Mouse (Mus musculus): ENCODE measurements around the gene Zfp955a. TPM values are rescaled to one million over a fixed set of nuclear protein-coding genes. Genes with fewer than 3 reads are reported as not detected.
A peak's percentile ranks its signal among the peaks of the same experiment; 100 is the strongest.
"Not testable (repeated sequence)": the region's sequence is repeated elsewhere in the genome, so short reads cannot be mapped to it uniquely, and the experiment has no call there.

Zfp955a gene
- 25.7 and 28.0 TPM in 2 replicates for polyA plus RNA-seq (2015; fragmentation: Nextera tagmentation; extraction: Ambion mirVana)

DNA sequence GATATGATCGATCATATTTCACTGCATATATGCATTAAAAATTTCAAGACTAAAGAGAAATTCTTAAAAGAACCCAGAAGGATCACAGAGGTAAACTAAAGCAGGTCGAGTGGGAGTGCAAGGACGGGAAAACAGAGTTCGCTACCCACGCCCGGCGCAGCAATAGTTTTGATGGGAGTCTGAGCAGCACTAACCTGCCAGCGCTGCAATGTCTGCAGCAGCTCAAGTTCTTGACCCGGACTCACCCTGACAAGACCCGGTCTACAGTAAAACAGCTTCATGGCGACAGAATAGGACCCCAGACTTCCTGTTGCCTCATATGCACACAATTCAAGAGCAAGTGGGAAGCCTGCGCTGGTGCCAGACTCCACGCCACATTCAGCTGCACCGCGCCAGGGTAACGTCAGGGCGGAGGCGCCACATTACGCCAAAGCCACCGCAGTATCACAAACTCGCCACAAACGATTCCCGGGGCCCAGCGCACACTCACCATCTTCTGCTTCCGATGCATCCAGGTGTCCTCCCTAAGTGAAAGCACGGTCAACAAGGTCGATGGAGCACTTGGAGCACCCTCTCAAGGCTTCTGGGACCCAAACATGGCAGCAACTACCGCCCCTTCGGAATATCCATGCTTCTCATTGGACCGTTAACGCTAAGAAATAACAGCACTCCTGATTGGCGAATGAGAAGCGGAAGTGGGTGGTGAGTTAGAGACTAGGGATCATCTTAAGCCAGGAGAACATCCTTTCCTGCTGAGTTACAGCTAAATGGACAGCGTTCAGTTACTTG lies at the start of gene Zfp955a:
TSS of gene Zfp955a (minus strand) at position 616 of the 789 bp plus-strand sequence.
- peak; percentile 100 for ATAC-seq (replicated peaks)
- H3K4me3 ChIP-seq; H3K27ac ChIP-seq; H3K27me3 ChIP-seq (replicated peaks); H3K9me3 ChIP-seq; H3K4me1 ChIP-seq; H3K36me3 ChIP-seq (replicated peaks); H3K9ac ChIP-seq: not testable (repeated sequence)
- peak within 1 kb of the TSS; percentile 22; the same call in 1 of the 2 replicates for H3K4me2 ChIP-seq
- 41% methylated on average over 1 of the region's 34 CpGs for WGBS

DNA sequence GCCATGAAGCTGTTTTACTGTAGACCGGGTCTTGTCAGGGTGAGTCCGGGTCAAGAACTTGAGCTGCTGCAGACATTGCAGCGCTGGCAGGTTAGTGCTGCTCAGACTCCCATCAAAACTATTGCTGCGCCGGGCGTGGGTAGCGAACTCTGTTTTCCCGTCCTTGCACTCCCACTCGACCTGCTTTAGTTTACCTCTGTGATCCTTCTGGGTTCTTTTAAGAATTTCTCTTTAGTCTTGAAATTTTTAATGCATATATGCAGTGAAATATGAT lies 34.9 kb upstream of the Zfp955a start:
- H3K4me2 ChIP-seq; H3K36me3 ChIP-seq (replicated peaks); ATAC-seq (replicated peaks); H3K9ac ChIP-seq; H3K9me3 ChIP-seq; H3K4me3 ChIP-seq; H3K27ac ChIP-seq; H3K27me3 ChIP-seq (replicated peaks); H3K4me1 ChIP-seq: not testable (repeated sequence)
- WGBS: no CpG with 5 or more reads among the region's 9 CpGs

DNA sequence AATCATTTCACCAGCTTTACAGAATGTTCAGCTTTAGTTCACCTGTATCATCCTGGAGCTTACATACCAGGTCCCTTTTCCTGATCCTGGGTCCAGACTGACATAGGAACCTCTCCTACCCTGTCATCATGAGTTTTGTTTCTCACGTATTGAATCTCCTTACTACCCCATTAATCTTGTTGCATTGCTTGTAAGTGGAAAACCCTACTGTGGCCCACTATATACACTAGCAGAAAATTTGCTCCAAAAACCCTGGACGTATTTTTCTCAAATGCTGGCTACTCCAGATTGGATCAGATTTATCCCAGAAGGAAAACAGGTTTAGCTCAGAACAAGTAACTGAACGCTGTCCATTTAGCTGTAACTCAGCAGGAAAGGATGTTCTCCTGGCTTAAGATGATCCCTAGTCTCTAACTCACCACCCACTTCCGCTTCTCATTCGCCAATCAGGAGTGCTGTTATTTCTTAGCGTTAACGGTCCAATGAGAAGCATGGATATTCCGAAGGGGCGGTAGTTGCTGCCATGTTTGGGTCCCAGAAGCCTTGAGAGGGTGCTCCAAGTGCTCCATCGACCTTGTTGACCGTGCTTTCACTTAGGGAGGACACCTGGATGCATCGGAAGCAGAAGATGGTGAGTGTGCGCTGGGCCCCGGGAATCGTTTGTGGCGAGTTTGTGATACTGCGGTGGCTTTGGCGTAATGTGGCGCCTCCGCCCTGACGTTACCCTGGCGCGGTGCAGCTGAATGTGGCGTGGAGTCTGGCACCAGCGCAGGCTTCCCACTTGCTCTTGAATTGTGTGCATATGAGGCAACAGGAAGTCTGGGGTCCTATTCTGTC lies 34.3 kb upstream of the Zfp955a start, which contains the start of gene Zfp955b:
TSS of gene Zfp955b (plus strand) at position 506 of the 837 bp plus-strand sequence.
- not testable (repeated sequence) for H3K4me3 ChIP-seq; H3K9me3 ChIP-seq; H3K27me3 ChIP-seq (replicated peaks); H3K27ac ChIP-seq; H3K36me3 ChIP-seq (replicated peaks); H3K4me1 ChIP-seq; H3K9ac ChIP-seq
- no CpG with 5 or more reads among the region's 25 CpGs for WGBS
- H3K4me2 ChIP-seq: peak within 1 kb of the TSS; percentile 32; the same call in 1 of the 2 replicates
- peak; percentile 100 for ATAC-seq (replicated peaks)

DNA sequence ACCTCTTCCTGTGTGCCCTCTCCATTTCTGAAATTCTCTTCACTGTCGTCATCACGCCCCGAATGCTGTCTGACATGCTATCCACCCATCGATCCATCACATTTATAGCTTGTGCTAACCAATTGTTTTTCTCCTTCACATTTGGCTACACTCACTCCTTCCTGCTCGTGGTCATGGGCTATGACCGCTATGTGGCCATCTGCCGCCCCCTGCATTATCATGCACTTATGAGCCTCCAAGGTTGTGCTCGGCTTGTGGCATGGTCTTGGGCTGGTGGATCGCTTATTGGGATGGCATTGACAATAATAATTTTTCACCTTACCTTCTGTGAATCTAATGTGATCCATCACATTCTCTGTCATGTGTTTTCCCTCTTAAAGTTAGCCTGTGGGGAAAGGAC lies 14.0 kb upstream of the Zfp955a start:
- Histone ChIP-seq H3K4me2 (no peak overlapping the region), H3K9me3 (no peaks in the 10 kb centered on the region), H3K9ac (no peak overlapping the region), H3K36me3 (replicated peaks) (no peaks in the 10 kb centered on the region), H3K27me3 (replicated peaks) (0 out of 2 replicates have a peak, but pooled peaks cover 4% of the 10 kb centered on the region), H3K27ac (no peak overlapping the region), H3K4me1 (no peaks in the 10 kb centered on the region), H3K4me3 (no peak overlapping the region)
- 88% methylated on average over 9 of the region's 9 CpGs for WGBS
- ATAC-seq (replicated peaks): no peak

DNA sequence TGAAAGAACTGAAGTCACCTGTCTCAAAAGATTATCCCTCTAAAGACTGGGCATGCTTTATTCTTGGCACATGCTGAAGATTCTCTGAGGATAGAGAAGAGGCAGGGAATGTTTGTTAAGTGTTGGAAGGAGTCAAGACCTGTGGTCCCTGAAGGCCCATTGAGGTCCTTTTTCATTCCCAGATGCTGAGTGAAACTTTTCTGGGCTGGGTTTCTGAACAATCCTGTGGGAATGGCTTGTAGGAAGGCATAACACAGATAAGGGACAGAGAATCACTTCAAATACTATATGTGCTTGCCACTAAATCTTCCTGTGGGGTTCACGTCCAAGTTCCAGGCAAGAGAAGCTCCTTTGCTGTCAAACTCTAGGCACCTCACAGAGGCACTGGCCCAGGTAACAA lies 9.4 kb upstream of the Zfp955a start, which contains the start of gene Olfr63:
TSS of gene Olfr63 (plus strand) at position 301 of the 400 bp plus-strand sequence.
- Histone ChIP-seq H3K27me3 (replicated peaks) (0 out of 2 replicates have a peak, but pooled peaks cover 4% of the 10 kb centered on the region), H3K9ac (no peak within 1 kb of the TSS), H3K27ac (no peak within 1 kb of the TSS), H3K36me3 (replicated peaks) (no peaks in the 10 kb centered on the region), H3K9me3 (no peaks in the 10 kb centered on the region), H3K4me1 (no peaks in the 10 kb centered on the region), H3K4me2 (no peak within 1 kb of the TSS), H3K4me3 (no peak within 1 kb of the TSS)
- ATAC-seq (replicated peaks): no peak
- WGBS: 84% methylated on average over 1 of the region's 1 CpGs

DNA sequence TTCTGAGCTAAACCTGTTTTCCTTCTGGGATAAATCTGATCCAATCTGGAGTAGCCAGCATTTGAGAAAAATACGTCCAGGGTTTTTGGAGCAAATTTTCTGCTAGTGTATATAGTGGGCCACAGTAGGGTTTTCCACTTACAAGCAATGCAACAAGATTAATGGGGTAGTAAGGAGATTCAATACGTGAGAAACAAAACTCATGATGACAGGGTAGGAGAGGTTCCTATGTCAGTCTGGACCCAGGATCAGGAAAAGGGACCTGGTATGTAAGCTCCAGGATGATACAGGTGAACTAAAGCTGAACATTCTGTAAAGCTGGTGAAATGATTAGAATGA lies 343 bp upstream of the Zfp955a start:
- no CpG with 5 or more reads among the region's 2 CpGs for WGBS
- not testable (repeated sequence) for H3K4me3 ChIP-seq; H3K4me1 ChIP-seq; H3K27ac ChIP-seq; H3K27me3 ChIP-seq (replicated peaks); H3K4me2 ChIP-seq; H3K9ac ChIP-seq; H3K36me3 ChIP-seq (replicated peaks); H3K9me3 ChIP-seq
- ATAC-seq (replicated peaks): peak; percentile 65

DNA sequence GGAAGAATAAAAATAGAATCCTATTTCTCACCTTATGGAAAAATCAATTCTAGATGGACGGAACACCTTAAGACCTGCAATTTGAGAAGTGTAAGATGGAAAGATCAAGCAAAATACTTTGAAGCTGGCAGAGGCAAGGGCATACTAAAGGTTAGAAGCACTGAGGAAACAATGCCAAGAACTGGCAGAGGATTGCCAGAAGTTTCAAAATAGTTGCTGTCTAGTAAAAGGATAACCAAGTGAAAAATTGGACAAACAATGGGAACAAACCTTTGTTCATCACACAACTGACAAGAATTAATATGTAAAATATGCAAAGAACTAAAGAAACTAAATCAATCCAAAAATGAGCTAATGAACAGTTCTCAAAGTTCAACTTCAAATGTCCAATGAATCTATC lies 18.3 kb downstream of the Zfp955a start:
- not testable (repeated sequence) for H3K4me1 ChIP-seq; ATAC-seq (replicated peaks); H3K9ac ChIP-seq; H3K4me2 ChIP-seq; H3K4me3 ChIP-seq; H3K27ac ChIP-seq; H3K27me3 ChIP-seq (replicated peaks); H3K9me3 ChIP-seq
- peaks cover 14% of the 10 kb centered on the region for H3K36me3 ChIP-seq (replicated peaks)
- 94% methylated on average over 1 of the region's 1 CpGs for whole genome bisulfite sequencing

DNA sequence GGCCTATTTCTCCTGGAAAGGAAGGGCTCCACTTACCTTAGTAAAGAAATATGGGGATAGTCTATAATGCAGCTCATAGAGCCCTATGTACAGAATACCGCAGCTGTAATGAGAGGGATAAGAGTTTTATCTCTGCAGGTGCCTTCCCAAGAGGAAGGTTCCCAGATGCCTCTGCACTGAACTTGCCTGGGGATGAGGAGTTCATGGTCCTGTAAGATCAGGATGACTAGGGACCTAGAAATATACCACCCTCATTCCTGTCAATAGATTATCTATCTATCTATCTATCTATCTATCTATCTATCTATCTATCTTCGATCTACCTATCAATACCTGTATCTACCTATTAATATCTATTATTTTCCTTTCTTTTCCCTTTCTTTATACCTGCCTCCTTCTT lies 33.4 kb downstream of the Zfp955a start, which contains the start of gene Olfr1564:
TSS of gene Olfr1564 (minus strand) at position 101 of the 400 bp plus-strand sequence.
- 81% methylated on average over 2 of the region's 2 CpGs for WGBS
- no peak within 1 kb of the TSS for H3K4me3 ChIP-seq
- no peaks in the 10 kb centered on the region for H3K36me3 ChIP-seq (replicated peaks)
- H3K9ac ChIP-seq: no peak within 1 kb of the TSS
- H3K4me2 ChIP-seq: no peak within 1 kb of the TSS
- no peaks in the 10 kb centered on the region for H3K27me3 ChIP-seq (replicated peaks)
- H3K27ac ChIP-seq: no peak within 1 kb of the TSS
- H3K9me3 ChIP-seq: peaks cover 9% of the 10 kb centered on the region
- no peaks in the 10 kb centered on the region for H3K4me1 ChIP-seq
- no peak for ATAC-seq (replicated peaks)

DNA sequence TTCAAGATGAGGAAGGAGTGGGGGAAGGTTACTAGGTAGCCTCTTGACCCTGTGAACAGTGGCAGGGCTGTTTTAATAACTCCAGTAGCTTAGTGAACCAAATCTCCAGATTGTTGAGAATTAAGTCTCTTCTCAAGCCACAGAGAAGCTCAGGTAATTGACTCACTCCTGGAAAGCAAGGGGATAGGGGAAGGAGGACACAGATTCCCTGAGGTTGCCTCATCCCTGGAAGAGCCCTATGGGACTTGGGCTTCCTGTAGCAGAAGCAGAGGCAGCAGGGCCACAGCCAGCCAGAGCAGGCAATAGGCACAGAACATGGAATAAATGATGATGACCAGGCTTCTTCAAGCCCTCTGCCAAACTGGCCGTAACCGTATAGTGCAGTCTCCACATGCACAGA lies 63.9 kb downstream of the Zfp955a start, which contains the start of gene Olfr239:
TSS of gene Olfr239 (plus strand) at position 301 of the 400 bp plus-strand sequence.
- H3K4me3 ChIP-seq; H3K9me3 ChIP-seq; H3K36me3 ChIP-seq (replicated peaks); H3K4me2 ChIP-seq; H3K27ac ChIP-seq; H3K9ac ChIP-seq; ATAC-seq (replicated peaks); H3K4me1 ChIP-seq; H3K27me3 ChIP-seq (replicated peaks): not testable (repeated sequence)
- no CpG with 5 or more reads among the region's 2 CpGs for WGBS

Other genes starting within 250 kb of the Zfp955a start
- gene Zfp763, start 221.7 kb downstream of the Zfp955a start, polyA plus RNA-seq (2015; fragmentation: Nextera tagmentation; extraction: Ambion mirVana): 28.7 and 29.5 TPM in 2 replicates
- not detected in 2 replicates for gene 4921501E09Rik, start 187.1 kb downstream of the Zfp955a start, polyA plus RNA-seq (2015; fragmentation: Nextera tagmentation; extraction: Ambion mirVana)
- gene Zfp563, start 165.8 kb downstream of the Zfp955a start, polyA plus RNA-seq (2015; fragmentation: Nextera tagmentation; extraction: Ambion mirVana): 23.0 and 24.0 TPM in 2 replicates
- 0.34 and 0.50 TPM in 2 replicates for gene Morc2b, start 115.5 kb downstream of the Zfp955a start, polyA plus RNA-seq (2015; fragmentation: Nextera tagmentation; extraction: Ambion mirVana)
- gene Olfr55, start 86.7 kb downstream of the Zfp955a start, polyA plus RNA-seq (2015; fragmentation: Nextera tagmentation; extraction: Ambion mirVana): not detected in 2 replicates
- gene Olfr239, start 63.8 kb downstream of the Zfp955a start, polyA plus RNA-seq (2015; fragmentation: Nextera tagmentation; extraction: Ambion mirVana): 0.12 TPM in 1 of 2 replicates, not detected in the other
- gene Olfr1564, start 33.5 kb downstream of the Zfp955a start, polyA plus RNA-seq (2015; fragmentation: Nextera tagmentation; extraction: Ambion mirVana): not detected in 2 replicates
- gene Olfr63, start 9.5 kb upstream of the Zfp955a start, polyA plus RNA-seq (2015; fragmentation: Nextera tagmentation; extraction: Ambion mirVana): 0.04 TPM in 2 replicates
- 21.5 TPM in 2 replicates for gene Zfp955b, start 34.4 kb upstream of the Zfp955a start, polyA plus RNA-seq (2015; fragmentation: Nextera tagmentation; extraction: Ambion mirVana)
- 14.9 and 16.1 TPM in 2 replicates for gene Zfp81, start 103.7 kb upstream of the Zfp955a start, polyA plus RNA-seq (2015; fragmentation: Nextera tagmentation; extraction: Ambion mirVana)
- gene Zfp101, start 139.5 kb upstream of the Zfp955a start, polyA plus RNA-seq (2015; fragmentation: Nextera tagmentation; extraction: Ambion mirVana): 12.2 and 13.5 TPM in 2 replicates
- not detected in 2 replicates for gene Actl9, start 177.8 kb upstream of the Zfp955a start, polyA plus RNA-seq (2015; fragmentation: Nextera tagmentation; extraction: Ambion mirVana)